Mouse (Mus musculus) stomach, embryonic 16.5 days (tissue): ENCODE measurements around the gene Tomm5. TPM values are rescaled to one million over a fixed set of nuclear protein-coding genes. Genes with fewer than 3 reads are reported as not detected.
"Not testable (repeated sequence)": the region's sequence is repeated elsewhere in the genome, so short reads cannot be mapped to it uniquely, and the experiment has no call there.

Source experiments
- ATAC-seq: fragments of 200-750 bp; cut with Nextera tagmentation; 2 replicates; pipeline ENCODE4 v1.8.0; 2017; ENCODE audit warnings: moderate number of reproducible peaks, moderate TSS enrichment; ENCODE audit not compliant: insufficient read depth, low FRiP score
- H3K27ac ChIP-seq: fragments of 300-500 bp; sonication (generic); 2 replicates; pipeline ENCODE4 v1.5.1; 2014; ENCODE audit warnings: low read length
- H3K27me3 ChIP-seq: fragments of 300-500 bp; sonication (generic); 2 replicates; pipeline ENCODE4 v1.6.1; 2014; ENCODE audit warnings: low read length, control low read depth, mixed read lengths; ENCODE audit not compliant: control insufficient read depth, insufficient read depth
- H3K36me3 ChIP-seq: fragments of 300-500 bp; sonication (generic); 2 replicates; pipeline ENCODE4 v1.6.1; 2014; ENCODE audit warnings: low read length; ENCODE audit not compliant: control insufficient read depth, insufficient read depth
- H3K4me1 ChIP-seq: fragments of 300-500 bp; sonication (generic); 2 replicates; pipeline ENCODE4 v1.6.1; 2014; ENCODE audit warnings: low read length, control low read depth, mixed read lengths; ENCODE audit not compliant: control insufficient read depth, insufficient read depth
- H3K4me2 ChIP-seq: fragments of 300-500 bp; sonication (generic); 2 replicates; pipeline ENCODE4 v1.6.1; 2014; ENCODE audit warnings: low read depth, low read length, mixed read lengths
- H3K4me3 ChIP-seq: fragments of 300-500 bp; sonication (generic); replicated peaks from 2 replicates; pipeline ENCODE4 v1.5.1; 2014; ENCODE audit warnings: mild to moderate bottlenecking, low read length
- H3K9ac ChIP-seq: fragments of 300-500 bp; sonication (generic); 2 replicates; pipeline ENCODE4 v1.6.1; 2014; ENCODE audit warnings: low read length
- H3K9me3 ChIP-seq: fragments of 300-500 bp; sonication (generic); replicated peaks from 2 replicates; pipeline ENCODE4 v1.6.1; 2016; ENCODE audit warnings: low read length, control low read depth; ENCODE audit not compliant: control insufficient read depth
- WGBS: fragments of 180-500 bp; shearing (Covaris S2); extraction: QIAGEN DNeasy Blood & Tissue Kit; methylation state at CpG from one replicate; pipeline ENCODE4 v1.1.7; 2014; 5-methylcytosine and 5-hydroxymethylcytosine counted together
- polyA plus RNA-seq: library from polyadenylated mRNA; unstranded; fragments of >200 nt; fragmentation: Nextera tagmentation; extraction: Ambion mirVana; gene quantifications from 2 replicates; pipeline ENCODE4 v1.2.1, GENCODE M21; 2015

The Tomm5 gene
- polyA plus RNA-seq, 1 experiment from 2014 or later = 253 TPM

GRCm38 (mm10) chr4:45081041-45081440 is 26.9 kb downstream of the Tomm5 start:
- not testable (repeated sequence) for H3K36me3 ChIP-seq, H3K27ac ChIP-seq, H3K9me3 ChIP-seq, H3K4me2 ChIP-seq, H3K9ac ChIP-seq, ATAC-seq, H3K4me1 ChIP-seq, H3K27me3 ChIP-seq, H3K4me3 ChIP-seq
- 91% methylated on average over 4 of the region's 4 CpGs for WGBS

- Histone ChIP-seq H3K27ac (no peak overlapping the region), H3K27me3 (no peaks in the 10 kb centered on the region), H3K9me3 (no peaks in the 10 kb centered on the region), H3K4me3 (no peak overlapping the region), H3K4me1 (0 out of 2 replicates have a peak, but pooled peaks cover 3% of the 10 kb centered on the region), H3K4me2 (no peak overlapping the region), H3K9ac (no peak overlapping the region), H3K36me3 (0 out of 2 replicates have a peak, but pooled peaks cover under 1% of the 10 kb centered on the region)
- WGBS = 75% methylated on average over 6 of the region's 6 CpGs
- no peak for ATAC-seq
Observed at GRCm38 (mm10) chr4:45073544-45073943, 34.4 kb downstream of the Tomm5 start.

- Histone ChIP-seq H3K9me3 (no peaks in the 10 kb centered on the region), H3K4me2 (no peak overlapping the region), H3K27me3 (no peaks in the 10 kb centered on the region), H3K27ac (no peak overlapping the region), H3K9ac (no peak overlapping the region), H3K36me3 (no peaks in the 10 kb centered on the region), H3K4me3 (no peak overlapping the region), H3K4me1 (0 out of 2 replicates have a peak, but pooled peaks cover 3% of the 10 kb centered on the region)
- WGBS = 52% methylated on average over 15 of the region's 15 CpGs
- ATAC-seq = no peak
Observed at GRCm38 (mm10) chr4:45072261-45072973, 35.5 kb downstream of the Tomm5 start.

GRCm38 (mm10) chr4:45067742-45068141 is 40.2 kb downstream of the Tomm5 start:
- Histone ChIP-seq H3K36me3 (no peaks in the 10 kb centered on the region), H3K9ac (no peak overlapping the region), H3K27ac (no peak overlapping the region), H3K4me1 (0 out of 2 replicates have a peak, but pooled peaks cover 3% of the 10 kb centered on the region), H3K27me3 (no peaks in the 10 kb centered on the region), H3K4me3 (no peak overlapping the region), H3K4me2 (no peak overlapping the region), H3K9me3 (no peaks in the 10 kb centered on the region)
- 82% methylated on average over 4 of the region's 4 CpGs for WGBS
- ATAC-seq = no peak; the same call in 1 of the 2 replicates

- Histone ChIP-seq H3K27ac (no peak overlapping the region), H3K4me2 (no peak overlapping the region), H3K9me3 (no peaks in the 10 kb centered on the region), H3K36me3 (no peaks in the 10 kb centered on the region; the same call in 1 of the 2 replicates), H3K27me3 (no peaks in the 10 kb centered on the region), H3K9ac (no peak overlapping the region), H3K4me3 (no peak overlapping the region), H3K4me1 (no peaks in the 10 kb centered on the region)
- 44% methylated on average over 2 of the region's 2 CpGs for WGBS
- ATAC-seq = no peak
Observed at GRCm38 (mm10) chr4:45066036-45066730, 41.7 kb downstream of the Tomm5 start.

- 61% methylated on average over 2 of the region's 2 CpGs for WGBS
- ATAC-seq = no peak
- H3K4me3 ChIP-seq = no peak overlapping the region
Observed at GRCm38 (mm10) chr4:45064577-45064976, 43.3 kb downstream of the Tomm5 start.

GRCm38 (mm10) chr4:45063836-45064235 is 44.1 kb downstream of the Tomm5 start:
- H3K4me3 ChIP-seq, H3K27ac ChIP-seq, ATAC-seq, H3K27me3 ChIP-seq, H3K4me1 ChIP-seq, H3K9me3 ChIP-seq, H3K9ac ChIP-seq, H3K4me2 ChIP-seq, H3K36me3 ChIP-seq: not testable (repeated sequence)
- WGBS = 82% methylated on average over 1 of the region's 1 CpGs

More at GRCm38 (mm10) chr4:45064577-45064976, 43.3 kb downstream of the Tomm5 start:
- H3K4me2 ChIP-seq = no peak overlapping the region
- H3K27me3 ChIP-seq = no peaks in the 10 kb centered on the region
- H3K4me1 ChIP-seq = no peaks in the 10 kb centered on the region
- H3K9ac ChIP-seq = no peak overlapping the region
- H3K27ac ChIP-seq = no peak overlapping the region
- H3K36me3 ChIP-seq = no peaks in the 10 kb centered on the region; the same call in 1 of the 2 replicates
- no peaks in the 10 kb centered on the region for H3K9me3 ChIP-seq

GRCm38 (mm10) chr4:45055451-45055850 is 52.5 kb downstream of the Tomm5 start:
- Histone ChIP-seq H3K4me2 (no peak overlapping the region), H3K27ac (no peak overlapping the region), H3K9me3 (no peaks in the 10 kb centered on the region), H3K27me3 (no peaks in the 10 kb centered on the region), H3K9ac (no peak overlapping the region), H3K4me3 (no peak overlapping the region), H3K4me1 (no peaks in the 10 kb centered on the region), H3K36me3 (0 out of 2 replicates have a peak, but pooled peaks cover 8% of the 10 kb centered on the region)
- 83% methylated on average over 8 of the region's 8 CpGs for WGBS
- no peak for ATAC-seq
